Mouse (Mus musculus): ENCODE results near the gene Mrpl53.

DNA sequence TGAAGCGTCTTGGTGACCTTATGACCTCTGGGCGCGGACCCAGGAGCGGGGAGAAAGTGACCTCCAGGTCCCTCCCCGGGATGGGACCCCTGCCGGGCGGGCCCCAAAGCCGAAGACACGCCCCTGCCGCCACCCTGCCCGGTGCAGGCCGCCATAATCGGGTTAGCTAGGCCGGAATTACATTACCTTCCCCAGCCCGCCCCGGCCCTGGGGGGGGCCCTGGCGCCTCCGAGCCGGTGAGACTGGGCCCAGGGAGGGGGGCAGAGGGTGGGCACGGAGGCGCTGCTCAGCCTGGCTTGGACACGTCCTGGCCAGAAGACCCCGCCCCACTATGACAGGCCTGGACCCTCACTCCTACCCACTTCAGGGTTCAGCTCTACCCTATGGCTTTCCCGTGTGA lies 37.6 kb upstream of the Mrpl53 start:
- no peak for TF ChIP-seq CTCF (IDR thresholded peaks at IDR 0.05; ENCODE audit: low read depth, low read length)
- TF ChIP-seq EP300 (IDR thresholded peaks at IDR 0.05; ENCODE audit: insufficient read depth, low read depth, low read length): no peak
